Mouse (Mus musculus): ENCODE measurements around the gene Fgfr2. TPM values are rescaled to one million over a fixed set of nuclear protein-coding genes. Genes with fewer than 3 reads are reported as not detected.

Gene Fgfr2
- polyA plus RNA-seq, 1 experiment from 2014 or later: 67.0 TPM

DNA sequence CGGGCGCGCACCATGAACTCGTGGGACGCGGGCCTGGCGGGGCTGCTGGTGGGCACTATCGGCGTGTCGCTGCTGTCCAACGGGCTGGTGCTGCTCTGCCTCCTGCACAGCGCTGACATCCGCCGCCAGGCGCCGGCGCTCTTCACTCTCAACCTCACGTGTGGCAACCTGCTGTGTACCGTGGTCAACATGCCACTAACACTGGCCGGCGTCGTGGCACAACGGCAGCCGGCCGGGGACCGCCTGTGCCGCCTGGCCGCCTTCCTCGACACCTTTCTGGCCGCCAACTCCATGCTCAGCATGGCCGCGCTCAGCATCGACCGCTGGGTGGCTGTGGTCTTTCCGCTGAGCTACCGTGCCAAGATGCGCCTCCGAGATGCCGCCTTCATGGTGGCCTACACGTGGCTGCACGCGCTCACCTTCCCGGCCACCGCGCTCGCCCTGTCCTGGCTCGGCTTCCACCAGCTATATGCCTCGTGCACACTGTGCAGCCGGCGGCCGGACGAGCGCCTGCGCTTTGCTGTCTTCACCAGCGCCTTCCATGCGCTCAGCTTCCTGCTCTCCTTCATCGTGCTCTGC is 1156.1 kb downstream of the Fgfr2 start:
- 6% methylated on average over 57 of the region's 57 CpGs for WGBS
- Histone ChIP-seq H3K4me1 (replicated peaks) (0 out of 2 replicates have a peak, but pooled peaks cover 2% of the 10 kb centered on the region), H3K4me2 (replicated peaks) (peak overlapping the region; percentile 34), H3K4me3 (replicated peaks) (0 out of 2 replicates have a peak overlapping the region, but pooled peaks have one; percentile 4), H3K36me3 (no peaks in the 10 kb centered on the region), H3K27ac (no peak overlapping the region), H3K27me3 (replicated peaks) (peaks cover 42% of the 10 kb centered on the region), H3K9me3 (no peaks in the 10 kb centered on the region), H3K9ac (no peak overlapping the region)
- no peak for ATAC-seq

DNA sequence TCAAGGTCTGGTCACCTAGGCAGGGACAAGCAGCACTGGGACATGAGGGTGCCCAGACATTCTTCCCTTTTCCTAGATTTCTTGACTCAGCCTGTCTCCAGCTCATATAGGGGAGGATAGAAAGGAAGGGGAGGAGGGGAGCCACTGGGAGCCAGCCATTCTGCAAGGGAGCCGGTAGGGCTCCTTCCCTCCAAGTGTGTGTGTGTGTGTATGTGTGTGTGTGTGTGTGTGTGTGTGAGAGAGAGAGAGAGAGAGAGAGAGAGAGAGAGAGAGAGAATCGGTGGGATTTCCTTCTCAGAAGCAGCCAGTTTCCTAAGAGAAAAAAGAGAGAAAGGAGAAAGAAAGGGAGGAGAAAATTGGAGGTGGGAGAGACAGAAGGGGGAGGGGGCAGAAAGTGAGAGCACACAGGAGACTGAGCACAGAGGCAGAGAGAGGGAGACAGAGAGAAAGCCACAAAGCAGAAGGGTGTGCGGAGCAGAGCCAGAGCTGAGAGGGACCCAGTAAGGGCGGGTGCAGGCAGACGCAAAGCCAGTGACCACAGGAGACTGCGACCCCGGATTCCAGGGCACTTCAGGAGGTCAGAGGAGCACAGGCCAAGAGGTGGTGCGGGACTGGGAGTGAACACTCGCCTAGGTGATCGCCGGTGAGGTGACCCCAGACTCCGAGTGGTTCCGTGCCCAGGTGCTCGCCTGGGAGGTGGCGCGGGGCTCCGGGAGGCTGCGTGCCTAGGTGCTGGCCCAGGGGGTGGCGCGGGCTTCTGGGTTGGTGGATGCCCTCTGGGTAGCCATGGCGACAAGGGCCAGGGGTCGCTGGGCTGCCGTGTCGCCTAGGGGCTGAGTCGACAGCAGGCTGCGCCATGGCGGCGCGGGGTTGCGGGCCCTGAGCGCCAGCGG is 1156.9 kb downstream of the Fgfr2 start, which contains the start of gene Gpr26:
TSS of gene Gpr26 (plus strand) at position 438 of the 893 bp plus-strand sequence.
- H3K9me3 ChIP-seq: no peaks in the 10 kb centered on the region
- WGBS: 2% methylated on average over 32 of the region's 32 CpGs
- 0 out of 2 replicates have a peak, but pooled peaks cover 2% of the 10 kb centered on the region for H3K4me1 ChIP-seq (replicated peaks)
- no peaks in the 10 kb centered on the region for H3K36me3 ChIP-seq
- ATAC-seq: no peak
- H3K27ac ChIP-seq: no peak within 1 kb of the TSS
- peak within 1 kb of the TSS; percentile 34 for H3K4me2 ChIP-seq (replicated peaks)
- peaks cover 42% of the 10 kb centered on the region for H3K27me3 ChIP-seq (replicated peaks)
- 0 out of 2 replicates have a peak within 1 kb of the TSS, but pooled peaks have one; percentile 4 for H3K4me3 ChIP-seq (replicated peaks)
- no peak within 1 kb of the TSS for H3K9ac ChIP-seq

DNA sequence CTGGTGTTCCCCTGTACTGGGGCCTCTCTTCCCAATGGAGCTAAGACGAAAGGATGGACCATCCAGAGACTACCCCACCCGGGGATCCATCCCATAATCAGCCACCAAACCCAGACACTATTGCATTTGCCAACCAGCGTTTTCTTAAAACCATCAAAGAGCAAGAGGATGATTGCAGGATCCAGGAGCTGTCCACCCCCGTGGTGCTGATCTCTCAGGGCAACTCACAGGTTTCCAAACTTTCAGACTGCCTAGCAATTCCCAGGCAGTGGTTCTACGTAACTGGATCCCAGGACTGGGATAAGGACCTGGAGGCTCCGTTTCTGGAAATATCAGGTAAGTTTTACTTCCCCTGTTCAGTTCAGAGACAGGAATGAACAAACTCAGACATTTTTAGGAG is 1162.6 kb downstream of the Fgfr2 start:
- H3K9me3 ChIP-seq: no peaks in the 10 kb centered on the region
- peaks cover 10% of the 10 kb centered on the region; the same call in 1 of the 2 replicates for H3K27me3 ChIP-seq (replicated peaks)
- H3K36me3 ChIP-seq: no peaks in the 10 kb centered on the region
- no peak overlapping the region for H3K4me3 ChIP-seq (replicated peaks)
- WGBS: 23% methylated on average over 6 of the region's 6 CpGs
- H3K9ac ChIP-seq: no peak overlapping the region
- no peak overlapping the region for H3K4me2 ChIP-seq (replicated peaks)
- H3K27ac ChIP-seq: no peak overlapping the region
- no peaks in the 10 kb centered on the region for H3K4me1 ChIP-seq (replicated peaks)
- no peak for ATAC-seq

DNA sequence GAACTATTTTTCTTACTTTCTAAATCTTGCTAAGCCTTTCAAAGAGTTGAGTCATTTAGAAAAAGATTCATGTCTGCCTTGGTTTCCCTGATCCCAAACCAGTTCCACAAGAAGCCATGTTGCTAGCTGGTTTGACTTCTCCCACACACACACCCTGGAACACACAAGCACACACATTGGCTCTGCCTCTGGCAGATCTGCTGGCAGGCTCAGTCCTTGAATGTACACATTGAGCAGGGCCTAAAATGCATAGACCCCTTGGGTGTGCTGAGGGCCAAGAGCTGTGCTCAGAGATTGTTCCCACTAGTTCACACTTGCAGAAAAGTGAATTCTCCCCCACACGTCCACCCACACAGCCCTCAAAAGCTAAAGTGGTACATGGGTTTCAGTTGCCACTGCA is 1164.4 kb downstream of the Fgfr2 start:
- no peaks in the 10 kb centered on the region for H3K36me3 ChIP-seq
- ATAC-seq: no peak
- no peaks in the 10 kb centered on the region for H3K27me3 ChIP-seq (replicated peaks)
- no peak overlapping the region for H3K27ac ChIP-seq
- no peak overlapping the region for H3K9ac ChIP-seq
- no peaks in the 10 kb centered on the region for H3K9me3 ChIP-seq
- WGBS: 57% methylated on average over 1 of the region's 1 CpGs
- H3K4me1 ChIP-seq (replicated peaks): no peaks in the 10 kb centered on the region
- no peak overlapping the region for H3K4me3 ChIP-seq (replicated peaks)
- H3K4me2 ChIP-seq (replicated peaks): no peak overlapping the region

DNA sequence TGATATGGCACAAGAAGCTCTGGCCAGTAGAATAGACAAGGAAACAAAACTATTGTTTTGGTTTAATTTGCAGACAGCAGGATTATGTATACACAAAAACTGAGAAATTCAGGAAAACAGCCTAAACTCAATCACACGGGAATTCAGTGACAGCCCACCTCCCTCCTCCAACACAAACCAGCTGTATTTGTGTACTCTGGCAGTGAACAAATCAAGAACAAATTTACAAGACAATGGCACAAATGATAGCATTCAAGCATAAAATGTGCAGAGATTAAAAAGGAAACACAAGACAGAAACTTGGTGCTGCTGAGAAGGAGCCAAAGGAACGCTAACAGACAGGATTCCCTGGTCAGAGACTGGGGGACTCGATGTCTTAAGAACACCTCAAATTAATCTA is 1169.7 kb downstream of the Fgfr2 start:
- H3K9me3 ChIP-seq: no peaks in the 10 kb centered on the region

DNA sequence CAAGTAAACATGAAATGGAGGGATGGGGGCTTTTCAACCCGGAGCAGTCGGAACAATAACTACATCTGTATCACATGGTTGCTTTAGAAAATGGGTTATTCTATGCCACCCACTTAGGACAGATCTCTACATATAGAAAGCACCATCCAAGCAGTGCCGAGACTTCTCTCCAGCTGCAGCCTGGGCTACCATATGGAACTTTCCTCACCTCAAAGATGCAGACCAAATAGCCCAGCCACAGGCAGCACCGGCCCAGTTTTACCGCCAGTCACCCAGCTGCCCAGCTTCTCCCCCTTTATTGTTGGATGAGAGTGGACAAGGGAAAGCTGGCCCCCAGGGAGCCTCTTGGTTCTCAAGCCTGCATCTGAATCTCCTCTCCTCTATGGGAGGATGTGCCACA is 1172.0 kb downstream of the Fgfr2 start:
- Histone ChIP-seq H3K4me2 (replicated peaks) (no peak overlapping the region), H3K27me3 (replicated peaks) (no peaks in the 10 kb centered on the region), H3K27ac (no peak overlapping the region), H3K4me3 (replicated peaks) (no peak overlapping the region), H3K9me3 (no peaks in the 10 kb centered on the region), H3K4me1 (replicated peaks) (no peaks in the 10 kb centered on the region), H3K9ac (no peak overlapping the region), H3K36me3 (no peaks in the 10 kb centered on the region)
- 83% methylated on average over 5 of the region's 5 CpGs for WGBS
- ATAC-seq: no peak

More for the DNA sequence above, 1169.7 kb downstream of the Fgfr2 start:
- ATAC-seq: no peak
- Histone ChIP-seq H3K27me3 (replicated peaks) (no peaks in the 10 kb centered on the region), H3K27ac (no peak overlapping the region), H3K4me1 (replicated peaks) (no peaks in the 10 kb centered on the region), H3K4me3 (replicated peaks) (no peak overlapping the region), H3K9ac (no peak overlapping the region), H3K4me2 (replicated peaks) (no peak overlapping the region), H3K36me3 (no peaks in the 10 kb centered on the region)
- WGBS: 71% methylated on average over 3 of the region's 3 CpGs

DNA sequence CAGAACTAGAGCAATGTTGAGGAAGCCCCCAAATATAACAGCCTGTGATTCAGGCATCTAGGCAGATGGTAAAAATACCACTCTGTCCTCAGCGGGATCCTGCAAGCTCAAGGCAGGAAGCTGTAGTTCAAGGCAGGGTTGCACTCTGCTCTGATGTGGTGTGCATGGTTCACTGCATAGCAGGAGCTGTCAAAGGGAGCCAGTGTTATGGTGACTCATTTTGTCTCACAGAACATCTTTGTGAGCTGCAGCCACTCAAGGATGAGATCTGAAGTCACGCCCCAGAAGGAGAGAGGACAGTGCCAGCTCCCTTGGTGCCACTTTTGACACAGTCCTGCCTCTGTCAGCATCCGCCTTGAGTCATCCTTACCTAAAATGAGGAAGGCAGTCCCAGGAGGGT is 1185.5 kb downstream of the Fgfr2 start:
- WGBS: 74% methylated on average over 3 of the region's 3 CpGs
- H3K36me3 ChIP-seq: no peaks in the 10 kb centered on the region
- H3K4me3 ChIP-seq (replicated peaks): no peak overlapping the region
- no peak overlapping the region for H3K9ac ChIP-seq
- no peaks in the 10 kb centered on the region for H3K4me1 ChIP-seq (replicated peaks)
- H3K9me3 ChIP-seq: no peaks in the 10 kb centered on the region
- no peak overlapping the region for H3K27ac ChIP-seq
- H3K4me2 ChIP-seq (replicated peaks): no peak overlapping the region
- no peak for ATAC-seq
- H3K27me3 ChIP-seq (replicated peaks): no peaks in the 10 kb centered on the region

DNA sequence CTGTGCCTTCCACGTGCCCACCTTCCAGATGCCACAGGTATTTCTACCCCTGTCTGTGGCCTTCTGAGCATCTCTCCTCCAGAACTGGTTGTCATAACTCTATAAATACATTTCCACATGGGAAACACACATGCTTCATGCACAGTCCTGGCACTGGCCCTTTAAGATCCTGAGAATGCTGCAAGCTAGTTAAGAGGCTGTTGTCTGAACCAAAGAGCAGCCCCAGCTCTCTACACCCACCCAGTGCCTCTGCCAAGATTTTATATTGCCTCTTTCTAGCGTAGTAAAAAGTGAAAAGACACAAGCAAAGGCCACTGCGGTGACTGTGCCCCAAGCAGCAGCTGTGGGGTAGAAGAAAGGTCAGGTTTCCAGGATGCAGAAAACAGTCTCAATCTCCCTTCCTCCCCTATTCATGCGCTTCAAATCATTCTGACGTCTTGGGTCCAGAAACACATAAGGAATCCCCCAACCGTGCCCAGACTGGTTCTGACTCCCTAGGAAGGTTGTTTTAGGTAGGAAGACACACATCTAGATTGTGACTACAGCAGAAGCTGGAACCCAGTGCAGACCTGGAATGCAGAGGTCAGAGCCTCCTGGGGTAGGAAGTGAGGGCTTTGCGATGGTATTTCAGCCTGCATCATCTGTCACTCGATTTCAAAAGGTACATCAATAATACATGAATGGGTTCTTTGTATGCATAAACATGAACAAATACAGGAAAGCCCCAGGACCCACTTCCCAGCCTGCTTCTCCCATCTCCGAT is 1195.7 kb downstream of the Fgfr2 start:
- 37% methylated on average over 9 of the region's 9 CpGs for WGBS
- H3K9ac ChIP-seq: no peak overlapping the region
- no peaks in the 10 kb centered on the region for H3K4me1 ChIP-seq (replicated peaks)
- H3K9me3 ChIP-seq: no peaks in the 10 kb centered on the region
- H3K36me3 ChIP-seq: no peaks in the 10 kb centered on the region
- no peak overlapping the region for H3K4me2 ChIP-seq (replicated peaks)
- H3K27ac ChIP-seq: no peak overlapping the region
- no peak for ATAC-seq
- no peaks in the 10 kb centered on the region for H3K27me3 ChIP-seq (replicated peaks)
- H3K4me3 ChIP-seq (replicated peaks): no peak overlapping the region

DNA sequence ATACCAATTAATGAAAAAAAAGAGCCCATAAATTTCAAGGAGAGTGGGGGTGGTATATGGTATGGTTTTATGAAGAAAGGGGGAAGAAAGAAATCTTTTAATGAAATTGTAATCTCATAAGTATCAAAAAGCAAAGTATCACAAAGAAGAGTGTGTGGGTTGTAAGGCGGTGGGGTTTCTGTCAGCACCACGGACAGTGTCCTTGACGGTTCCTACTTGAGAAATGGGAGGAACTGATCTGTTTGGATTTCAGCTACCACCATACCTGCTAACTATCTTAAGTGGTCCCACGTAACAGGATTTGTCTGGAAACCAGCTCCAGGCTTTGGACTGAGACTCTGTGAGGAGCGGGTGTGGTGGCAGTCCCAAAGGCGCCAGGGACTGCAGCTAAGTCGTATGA is 1205.8 kb downstream of the Fgfr2 start:
- ATAC-seq: no peak
- 43% methylated on average over 7 of the region's 7 CpGs for WGBS
- H3K4me2 ChIP-seq (replicated peaks): no peak overlapping the region

DNA sequence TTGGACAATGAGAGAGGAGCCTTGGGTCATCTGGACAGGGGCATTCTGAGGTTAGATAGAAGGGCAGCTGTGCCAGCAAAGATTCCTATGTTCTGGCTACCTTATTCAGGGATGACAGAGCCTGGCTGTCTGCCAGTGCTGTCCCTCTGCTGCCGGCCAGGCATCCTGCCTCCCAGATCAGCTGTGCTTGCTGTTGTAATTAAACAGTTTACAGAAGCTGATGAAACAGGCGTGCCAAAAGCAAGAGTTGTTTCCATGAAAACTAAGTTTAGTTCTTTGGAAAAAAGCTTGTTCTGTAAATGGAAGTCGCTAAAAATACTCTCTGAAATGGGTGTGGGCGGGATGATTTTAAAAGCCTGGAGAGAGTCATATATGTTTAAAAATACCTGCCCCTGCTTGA is 1213.5 kb downstream of the Fgfr2 start:
- Histone ChIP-seq H3K4me2 (replicated peaks) (no peak overlapping the region), H3K4me3 (replicated peaks) (no peak overlapping the region), H3K27me3 (replicated peaks) (no peaks in the 10 kb centered on the region), H3K9me3 (no peaks in the 10 kb centered on the region), H3K4me1 (replicated peaks) (no peaks in the 10 kb centered on the region), H3K27ac (no peak overlapping the region), H3K36me3 (no peaks in the 10 kb centered on the region), H3K9ac (no peak overlapping the region)
- ATAC-seq: no peak
- WGBS: 37% methylated on average over 4 of the region's 4 CpGs

More for the DNA sequence above, 1205.8 kb downstream of the Fgfr2 start:
- no peaks in the 10 kb centered on the region for H3K27me3 ChIP-seq (replicated peaks)
- H3K9me3 ChIP-seq: no peaks in the 10 kb centered on the region
- no peak overlapping the region for H3K4me3 ChIP-seq (replicated peaks)
- no peak overlapping the region for H3K9ac ChIP-seq
- no peaks in the 10 kb centered on the region for H3K4me1 ChIP-seq (replicated peaks)
- H3K27ac ChIP-seq: no peak overlapping the region
- H3K36me3 ChIP-seq: no peaks in the 10 kb centered on the region

DNA sequence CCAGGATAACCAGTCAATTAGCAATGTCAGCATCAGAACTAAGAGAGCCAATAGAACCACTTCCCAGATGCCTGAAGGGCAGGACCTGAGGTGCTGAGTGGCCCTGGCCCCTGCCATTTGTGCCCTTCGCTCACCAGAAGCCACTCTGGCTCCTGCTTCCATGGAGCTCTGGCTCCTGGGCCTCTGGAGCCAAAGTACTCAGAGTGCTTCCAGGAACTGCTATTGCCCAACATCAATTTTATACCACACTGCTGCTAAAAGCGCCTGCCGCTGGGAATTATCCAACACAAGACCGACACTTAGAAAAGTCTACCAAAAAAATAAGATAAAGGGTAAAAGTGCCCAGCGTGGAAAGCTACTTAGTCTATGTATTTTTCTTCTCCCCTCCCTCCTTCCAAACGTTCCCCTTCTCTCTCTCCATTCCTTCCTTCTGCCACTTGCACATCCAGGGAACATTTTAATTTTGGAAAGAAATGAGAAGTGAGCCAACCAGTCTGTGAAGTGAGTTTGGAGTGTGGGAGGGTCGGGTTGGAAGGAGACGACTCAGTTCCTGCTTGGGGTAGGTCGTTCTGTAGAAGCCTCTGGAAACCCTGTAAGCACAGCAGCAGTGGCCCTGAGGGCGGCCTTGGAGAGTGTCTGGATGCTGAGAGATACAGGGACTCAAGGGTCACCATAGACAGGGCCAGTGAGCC is 1216.5 kb downstream of the Fgfr2 start:
- Histone ChIP-seq H3K9ac (no peak overlapping the region), H3K4me1 (replicated peaks) (no peaks in the 10 kb centered on the region), H3K27me3 (replicated peaks) (no peaks in the 10 kb centered on the region), H3K4me3 (replicated peaks) (no peak overlapping the region), H3K9me3 (no peaks in the 10 kb centered on the region), H3K36me3 (no peaks in the 10 kb centered on the region), H3K4me2 (replicated peaks) (no peak overlapping the region), H3K27ac (no peak overlapping the region)
- 75% methylated on average over 10 of the region's 10 CpGs for WGBS
- ATAC-seq: no peak

DNA sequence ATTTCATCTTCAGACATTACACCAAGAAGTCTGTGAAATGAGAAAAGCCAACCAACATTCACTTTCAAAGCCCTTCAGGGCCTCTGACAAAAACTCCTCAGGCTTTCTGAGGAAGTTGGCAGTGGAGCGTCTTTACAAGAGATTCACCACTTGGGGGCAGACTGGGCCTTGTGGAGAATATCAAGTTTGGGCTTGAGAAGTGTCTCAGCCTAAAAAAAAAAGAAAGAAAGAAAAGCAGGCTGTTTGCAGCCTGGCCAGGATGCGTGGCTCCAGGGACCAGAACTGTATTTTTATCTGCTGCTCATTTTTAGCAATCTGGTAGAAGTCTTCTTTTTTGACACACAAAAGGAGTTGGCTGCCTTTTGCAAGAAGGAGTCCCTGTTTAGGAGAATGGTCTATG is 1223.8 kb downstream of the Fgfr2 start:
- no peak overlapping the region for H3K4me3 ChIP-seq (replicated peaks)
- 2% methylated on average over 2 of the region's 2 CpGs for WGBS
- ATAC-seq: no peak

More for the DNA sequence above, 1223.8 kb downstream of the Fgfr2 start:
- no peak overlapping the region for H3K4me2 ChIP-seq (replicated peaks)
- no peak overlapping the region for H3K9ac ChIP-seq
- H3K9me3 ChIP-seq: no peaks in the 10 kb centered on the region
- no peaks in the 10 kb centered on the region for H3K4me1 ChIP-seq (replicated peaks)
- H3K27ac ChIP-seq: no peak overlapping the region
- H3K27me3 ChIP-seq (replicated peaks): no peaks in the 10 kb centered on the region
- H3K36me3 ChIP-seq: no peaks in the 10 kb centered on the region
